ENCODE assay signal across 8 mouse cellular contexts in the genomic region with DNA sequence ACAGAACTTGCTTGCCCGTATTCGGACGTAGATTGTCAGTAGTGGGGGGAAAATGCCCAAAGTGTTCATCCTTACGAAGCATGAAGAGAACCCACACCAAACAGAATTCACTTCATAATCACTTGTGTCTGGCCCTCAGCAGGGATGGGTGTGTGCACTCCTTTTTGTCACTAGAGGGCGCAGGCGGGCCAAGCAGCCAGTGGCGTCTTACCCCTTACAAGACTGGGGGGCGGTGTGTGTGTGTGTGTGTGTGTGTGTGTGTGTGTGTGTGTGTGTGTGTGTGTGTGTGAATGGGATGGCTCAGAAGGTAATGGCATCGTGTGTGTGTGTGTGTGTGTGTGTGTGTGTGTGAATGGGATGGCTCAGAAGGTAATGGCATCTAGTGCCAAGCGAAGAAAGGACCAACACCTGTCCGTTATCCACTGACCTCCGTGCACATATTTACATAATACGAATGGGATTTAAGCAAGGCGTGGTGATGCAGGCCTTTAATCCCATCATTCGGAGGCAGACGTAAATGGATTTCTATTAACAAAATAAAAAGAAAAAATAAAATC. TPM values are rescaled to one million over a fixed set of nuclear protein-coding genes. Genes with fewer than 3 reads are reported as not detected.
A peak's percentile ranks its signal among the peaks of the same experiment; 100 is the strongest.
DNase-seq lines count a peak whose midpoint lies in the region; ATAC-seq and TF ChIP-seq lines count a peak whose summit lies in the region.

Vps35l (plus strand) TSS at position 252 of the 557 bp plus-strand sequence.

- peak within 1 kb of the TSS; percentile 46; the same call in 1 of the 2 replicates for H3K27ac ChIP-seq in heart, embryonic 11.5 days (ENCODE audit: low read depth, low read length)
- peak within 1 kb of the TSS; percentile 64 for H3K27ac ChIP-seq in kidney, embryonic 15.5 days
- peak within 1 kb of the TSS; percentile 73 for H3K27ac ChIP-seq in limb, embryonic 15.5 days
- peak within 1 kb of the TSS; percentile 89 for H3K27ac ChIP-seq in midbrain, postnatal 0 days (ENCODE audit: low read depth, low read length)

- H3K4me2 ChIP-seq in heart, embryonic 11.5 days, result peak within 1 kb of the TSS; percentile 85
- peak within 1 kb of the TSS; percentile 80 for H3K4me2 ChIP-seq in kidney, embryonic 15.5 days
- H3K4me2 ChIP-seq in limb, embryonic 15.5 days, result peak within 1 kb of the TSS; percentile 55
- H3K4me2 ChIP-seq in midbrain, postnatal 0 days (ENCODE audit: low read depth, low read length, poor library complexity, severe bottlenecking), result peak within 1 kb of the TSS; percentile 76

- H3K4me1 ChIP-seq in heart, embryonic 11.5 days (ENCODE audit: control insufficient read depth, insufficient read depth, low read length), result peaks cover 9% of the 10 kb centered on the region; the same call in 1 of the 2 replicates
- H3K4me1 ChIP-seq in kidney, embryonic 15.5 days, result peaks cover 15% of the 10 kb centered on the region
- peaks cover 12% of the 10 kb centered on the region for H3K4me1 ChIP-seq in limb, embryonic 15.5 days
- H3K4me1 ChIP-seq in midbrain, postnatal 0 days (ENCODE audit: insufficient read depth, low read length), result peaks cover 10% of the 10 kb centered on the region

- peak; percentile 78 for ATAC-seq in erythroblast, adult 5-6 weeks (replicated peaks; ENCODE audit: low FRiP score, poor library complexity, severe bottlenecking)
- ATAC-seq in heart, embryonic 11.5 days (replicated peaks; ENCODE audit: insufficient number of reproducible peaks, low FRiP score, low TSS enrichment), result peak; percentile 82
- ATAC-seq in kidney, embryonic 15.5 days (replicated peaks; ENCODE audit: low FRiP score), result peak; percentile 90
- ATAC-seq in limb, embryonic 15.5 days (ENCODE audit: insufficient number of reproducible peaks, low FRiP score, low TSS enrichment, low read depth), result peak; percentile 79
- ATAC-seq in midbrain, postnatal 0 days (ENCODE audit: low FRiP score), result peak; percentile 89

- H3K4me3 ChIP-seq in heart, embryonic 11.5 days (ENCODE audit: low read depth, low read length), result peak within 1 kb of the TSS; percentile 81
- peak within 1 kb of the TSS; percentile 72 for H3K4me3 ChIP-seq in kidney, embryonic 15.5 days (replicated peaks)
- peak within 1 kb of the TSS; percentile 82 for H3K4me3 ChIP-seq in limb, embryonic 15.5 days
- H3K4me3 ChIP-seq in midbrain, postnatal 0 days (ENCODE audit: low read depth, low read length), result peak within 1 kb of the TSS; percentile 77

- 2% methylated on average over 16 of the region's 16 CpGs for WGBS in heart, embryonic 11.5 days (ENCODE audit: insufficient replicate concordance)
- 2% methylated on average over 16 of the region's 16 CpGs for WGBS in kidney, embryonic 15.5 days
- WGBS in limb, embryonic 15.5 days, result 3% methylated on average over 15 of the region's 16 CpGs
- WGBS in midbrain, postnatal 0 days, result under 1% methylated on average over 15 of the region's 16 CpGs

- TF ChIP-seq CTCF in brain, embryonic 14.5 days (IDR thresholded peaks at IDR 0.05; ENCODE audit: borderline replicate concordance, extremely low read depth, insufficient read depth, insufficient read length), result peak; percentile 93
- TF ChIP-seq CTCF in midbrain, postnatal 0 days (IDR thresholded peaks at IDR 0.05), result peak; percentile 97

- H3K36me3 ChIP-seq in heart, embryonic 11.5 days (ENCODE audit: control insufficient read depth, insufficient read depth, low read length), result no peaks in the 10 kb centered on the region; the same call in 1 of the 2 replicates
- H3K36me3 ChIP-seq in kidney, embryonic 15.5 days, result peaks cover 13% of the 10 kb centered on the region
- peaks cover 13% of the 10 kb centered on the region for H3K36me3 ChIP-seq in limb, embryonic 15.5 days
- peaks cover 13% of the 10 kb centered on the region for H3K36me3 ChIP-seq in midbrain, postnatal 0 days (ENCODE audit: insufficient read depth, low read length)

- TF ChIP-seq POLR2A in brain, embryonic 14.5 days (IDR thresholded peaks at IDR 0.05; ENCODE audit: borderline replicate concordance, extremely low read depth, insufficient read depth, insufficient read length, poor library complexity, severe bottlenecking), result no peak

- peak within 1 kb of the TSS; percentile 78 for H3K9ac ChIP-seq in heart, embryonic 11.5 days (ENCODE audit: low read depth, low read length)
- peak within 1 kb of the TSS; percentile 72 for H3K9ac ChIP-seq in kidney, embryonic 15.5 days
- peak within 1 kb of the TSS; percentile 58 for H3K9ac ChIP-seq in limb, embryonic 15.5 days
- peak within 1 kb of the TSS; percentile 90 for H3K9ac ChIP-seq in midbrain, postnatal 0 days (replicated peaks; ENCODE audit: low read length, poor library complexity, severe bottlenecking)

- no peaks in the 10 kb centered on the region for H3K27me3 ChIP-seq in heart, embryonic 11.5 days (ENCODE audit: control insufficient read depth, insufficient read depth, low read length)
- no peaks in the 10 kb centered on the region for H3K27me3 ChIP-seq in kidney, embryonic 15.5 days
- H3K27me3 ChIP-seq in limb, embryonic 15.5 days, result no peaks in the 10 kb centered on the region
- H3K27me3 ChIP-seq in midbrain, postnatal 0 days (ENCODE audit: insufficient read depth, low read length), result no peaks in the 10 kb centered on the region

- DNase-seq in CD4-positive helper T cell, adult 2 months (ENCODE audit: low read depth, low spot score), result peak; percentile 90
- DNase-seq in brain, embryonic 14.5 days (ENCODE audit: low read depth), result peak; percentile 96
- peak; percentile 92 for DNase-seq in midbrain, postnatal 0 days (ENCODE audit: low spot score)
- DNase-seq in spleen, postnatal 14 days (ENCODE audit: low spot score in 2 of 2), result peak; percentile 65 to 76

- no peaks in the 10 kb centered on the region for H3K9me3 ChIP-seq in heart, embryonic 11.5 days (replicated peaks; ENCODE audit: control insufficient read depth, low read length)
- H3K9me3 ChIP-seq in kidney, embryonic 15.5 days (replicated peaks), result no peaks in the 10 kb centered on the region
- H3K9me3 ChIP-seq in limb, embryonic 15.5 days, result no peaks in the 10 kb centered on the region
- H3K9me3 ChIP-seq in midbrain, postnatal 0 days (ENCODE audit: low read length), result no peaks in the 10 kb centered on the region

RNA-seq across cellular contexts. Expression of gene Vps35l, which starts in this region (rescaled TPM):
- polyA plus RNA-seq in brain, embryonic 14.5 days (2012; rRNA removed), result 80.9 and 91.5 TPM in 2 replicates
- total RNA-seq in erythroblast, adult 5-6 weeks (2015; ENCODE audit: low replicate concordance), result 18.1 and 21.1 TPM in 2 replicates
- 28.6 and 32.9 TPM in 2 replicates for total RNA-seq in erythroblast, adult 5-6 weeks (2017; ENCODE audit: low replicate concordance)
- 48.1 and 49.0 TPM in 2 replicates for polyA plus RNA-seq in heart, embryonic 11.5 days (2014; fragmentation: Nextera tagmentation; extraction: Ambion mirVana)
- polyA plus RNA-seq in kidney, embryonic 15.5 days (2015; fragmentation: Nextera tagmentation; extraction: Ambion mirVana), result 66.1 and 72.0 TPM in 2 replicates
- polyA plus RNA-seq in limb, embryonic 15.5 days (2015; fragmentation: Nextera tagmentation; extraction: Ambion mirVana), result 65.3 and 66.3 TPM in 2 replicates
- total RNA-seq in midbrain, postnatal 0 days (2014; rRNA removed), result 105 and 114 TPM in 2 replicates
- 89.4 and 93.2 TPM in 2 replicates for polyA plus RNA-seq in midbrain, postnatal 0 days (2015; fragmentation: Nextera tagmentation; extraction: Ambion mirVana)

Comparison
In these comparisons a context has a peak if more than half of its experiments do, and no peak if none do; other contexts are left out.
1. Peak in every context shown above with its lines: DNase-seq, ATAC-seq, H3K4me3 ChIP-seq and H3K27ac ChIP-seq.